Mouse (Mus musculus): ENCODE measurements around the gene Mia3.
"Not testable (repeated sequence)": the region's sequence is repeated elsewhere in the genome, so short reads cannot be mapped to it uniquely, and the experiment has no call there.

Gene Mia3

GRCm38 (mm10) chr1:183369427-183370014 lies at the start of gene Mia3:
TSS of gene Mia3 (minus strand) at chr1:183369553.
- DNase-seq, result peak; percentile 96

- no peak for DNase-seq
Measured at GRCm38 (mm10) chr1:183417873-183418272, 48.5 kb upstream of the Mia3 start, which contains the start of gene Hhipl2. TSS of gene Hhipl2 (plus strand) at chr1:183418215.

GRCm38 (mm10) chr1:183414081-183414727 lies 44.9 kb upstream of the Mia3 start:
- DNase-seq, result no peak

GRCm38 (mm10) chr1:183403396-183403795 lies 34.0 kb upstream of the Mia3 start:
- DNase-seq, result no peak

GRCm38 (mm10) chr1:183388426-183389406 lies 19.4 kb upstream of the Mia3 start, which contains the start of gene Taf1a:
TSS of gene Taf1a (plus strand) at chr1:183388981.
- peak; percentile 96 for DNase-seq

GRCm38 (mm10) chr1:183387421-183387820 lies 18.1 kb upstream of the Mia3 start:
- DNase-seq, result not testable (repeated sequence)

GRCm38 (mm10) chr1:183382621-183383020 lies 13.3 kb upstream of the Mia3 start:
- no peak for DNase-seq

- DNase-seq, result no peak
Measured at GRCm38 (mm10) chr1:183381816-183382215, 12.5 kb upstream of the Mia3 start.

GRCm38 (mm10) chr1:183379376-183379775 lies 10.0 kb upstream of the Mia3 start:
- not testable (repeated sequence) for DNase-seq

GRCm38 (mm10) chr1:183378321-183378941 lies 9.1 kb upstream of the Mia3 start:
- DNase-seq, result no peak

GRCm38 (mm10) chr1:183377045-183377444 lies 7.7 kb upstream of the Mia3 start:
- no peak for DNase-seq

GRCm38 (mm10) chr1:183374728-183375127 lies 5.4 kb upstream of the Mia3 start:
- DNase-seq, result no peak

GRCm38 (mm10) chr1:183368601-183369400 lies 552 bp downstream of the Mia3 start:
- DNase-seq, result no peak

GRCm38 (mm10) chr1:183366361-183366760 lies 3.0 kb downstream of the Mia3 start:
- no peak for DNase-seq

GRCm38 (mm10) chr1:183363577-183363867 lies 5.8 kb downstream of the Mia3 start:
- no peak for DNase-seq

GRCm38 (mm10) chr1:183362729-183363576 lies 6.4 kb downstream of the Mia3 start:
- DNase-seq, result no peak

- DNase-seq, result no peak
Measured at GRCm38 (mm10) chr1:183362301-183362700, 7.1 kb downstream of the Mia3 start.

- DNase-seq, result no peak
Measured at GRCm38 (mm10) chr1:183358901-183359300, 10.5 kb downstream of the Mia3 start.

GRCm38 (mm10) chr1:183349840-183350239 lies 19.5 kb downstream of the Mia3 start:
- DNase-seq, result peak; percentile 87

- no peak for DNase-seq
Measured at GRCm38 (mm10) chr1:183345817-183346195, 23.5 kb downstream of the Mia3 start.

Measured in retina, postnatal 1 day (tissue).